Mouse (Mus musculus): Measurements from ENCODE around the gene C2cd4a.

C2cd4a gene

DNA sequence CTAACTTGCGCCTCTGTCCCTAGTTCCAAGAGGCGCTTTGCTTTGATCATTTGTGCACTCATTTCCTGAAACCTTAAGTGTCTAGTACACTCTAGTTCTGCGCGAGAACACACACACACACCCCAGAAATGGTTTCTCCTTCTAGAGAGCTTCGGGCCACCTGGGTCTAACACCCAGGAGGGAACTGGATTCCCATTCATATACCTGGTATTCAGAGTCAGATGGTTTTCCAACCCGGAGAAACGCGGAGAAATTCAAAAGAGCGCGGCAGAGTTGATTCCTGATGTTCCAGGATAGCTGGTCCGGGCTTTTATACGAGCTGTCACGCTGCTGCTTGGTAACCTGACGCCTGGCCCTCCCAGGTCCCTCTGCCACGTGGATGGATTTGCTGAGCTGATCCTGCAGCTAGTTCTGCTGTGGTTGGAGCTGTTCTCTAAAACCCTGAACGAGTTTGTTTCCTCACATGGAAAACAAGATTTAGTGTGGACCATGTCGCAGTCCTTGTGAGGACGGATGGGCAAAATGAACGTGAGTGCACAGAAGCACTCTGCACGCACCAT lies at the start of gene C2cd4a:
Gene C2cd4a, minus strand, starts transcription at position 285 of the 560 bp plus-strand sequence.
- no peak for DNase-seq (ENCODE audit: low spot score in 2 of 2)

DNA sequence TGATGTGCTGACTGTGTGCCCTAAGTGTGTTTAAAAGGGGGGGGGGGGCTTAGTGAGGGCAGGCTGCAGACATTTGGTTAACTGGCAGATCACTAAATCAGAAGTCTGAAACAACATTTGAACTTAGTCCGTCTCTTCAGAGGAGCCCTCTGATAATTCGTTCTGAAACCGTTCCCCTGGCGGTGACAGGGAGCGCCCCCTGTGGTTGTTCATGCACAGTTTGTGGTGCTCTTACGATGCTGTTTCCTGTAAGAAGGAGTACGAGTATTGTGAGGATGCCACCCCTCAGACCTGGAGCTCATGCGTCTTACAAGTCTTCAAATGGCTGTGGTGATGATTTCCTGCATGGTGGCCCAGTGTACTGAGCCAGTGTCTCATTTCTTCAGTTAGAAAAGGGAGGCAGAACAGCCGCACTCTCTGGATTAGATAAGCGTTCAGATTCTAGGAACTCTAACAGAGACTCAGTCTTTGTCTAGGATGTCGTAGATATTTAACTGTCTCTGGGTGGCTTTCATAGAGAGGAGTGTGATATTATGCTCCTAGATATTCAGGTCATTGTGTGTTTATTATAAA lies 46.2 kb upstream of the C2cd4a start:
- DNase-seq (ENCODE audit: low spot score in 2 of 2) = no peak

DNA sequence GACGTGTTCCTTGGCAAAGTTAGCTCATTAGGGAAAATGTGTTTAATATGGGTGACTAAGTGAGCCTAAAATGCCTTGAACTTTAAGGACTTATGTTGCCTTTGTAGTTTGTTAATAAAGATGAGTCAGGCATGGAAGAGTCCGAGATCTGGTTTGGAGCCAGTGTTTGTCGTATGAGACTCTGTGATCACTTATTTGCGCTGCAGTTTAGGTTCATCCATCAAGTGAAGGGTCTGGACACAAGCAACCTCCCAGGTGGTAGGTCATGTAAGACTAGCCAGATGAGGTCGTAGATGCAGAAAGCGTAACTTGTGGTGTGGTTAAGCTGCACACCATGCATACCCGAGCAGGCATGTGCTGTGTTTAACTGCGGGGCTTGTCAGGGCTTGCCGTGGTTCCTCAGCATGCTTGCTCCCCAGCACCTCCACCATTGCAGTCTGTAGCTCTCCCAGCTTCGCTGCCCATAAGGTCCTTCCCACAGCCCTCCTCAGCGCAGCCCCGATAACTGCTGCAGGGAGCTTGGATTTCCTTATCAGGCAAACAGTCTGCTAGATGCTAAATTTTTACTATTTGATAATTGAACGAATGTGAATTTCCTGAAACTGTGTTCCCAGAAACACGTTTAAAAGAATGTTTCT lies 45.1 kb upstream of the C2cd4a start:
- no peak for DNase-seq (ENCODE audit: low spot score in 2 of 2)

DNA sequence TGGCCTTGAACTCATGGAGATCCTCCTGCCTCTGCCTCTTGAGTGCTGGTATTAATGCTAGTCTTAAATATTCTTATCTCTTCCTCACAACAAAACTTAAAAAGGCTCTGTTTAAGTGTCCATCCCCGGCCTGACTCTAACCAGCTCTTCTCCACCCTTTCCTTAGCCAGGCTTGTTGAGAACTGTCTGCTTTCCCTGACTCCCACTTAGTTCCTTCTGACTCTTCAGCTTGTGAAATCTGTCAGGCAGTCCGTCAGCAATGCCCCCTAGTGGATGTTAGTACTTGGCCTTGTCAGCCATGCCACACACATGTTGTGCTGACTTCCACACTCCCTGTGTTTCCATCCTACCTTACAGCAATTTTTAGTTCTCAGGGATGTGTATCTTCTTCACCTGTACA lies 43.2 kb upstream of the C2cd4a start:
- DNase-seq (ENCODE audit: low spot score in 2 of 2) = peak in 1 of 2 experiments; percentile 35

DNA sequence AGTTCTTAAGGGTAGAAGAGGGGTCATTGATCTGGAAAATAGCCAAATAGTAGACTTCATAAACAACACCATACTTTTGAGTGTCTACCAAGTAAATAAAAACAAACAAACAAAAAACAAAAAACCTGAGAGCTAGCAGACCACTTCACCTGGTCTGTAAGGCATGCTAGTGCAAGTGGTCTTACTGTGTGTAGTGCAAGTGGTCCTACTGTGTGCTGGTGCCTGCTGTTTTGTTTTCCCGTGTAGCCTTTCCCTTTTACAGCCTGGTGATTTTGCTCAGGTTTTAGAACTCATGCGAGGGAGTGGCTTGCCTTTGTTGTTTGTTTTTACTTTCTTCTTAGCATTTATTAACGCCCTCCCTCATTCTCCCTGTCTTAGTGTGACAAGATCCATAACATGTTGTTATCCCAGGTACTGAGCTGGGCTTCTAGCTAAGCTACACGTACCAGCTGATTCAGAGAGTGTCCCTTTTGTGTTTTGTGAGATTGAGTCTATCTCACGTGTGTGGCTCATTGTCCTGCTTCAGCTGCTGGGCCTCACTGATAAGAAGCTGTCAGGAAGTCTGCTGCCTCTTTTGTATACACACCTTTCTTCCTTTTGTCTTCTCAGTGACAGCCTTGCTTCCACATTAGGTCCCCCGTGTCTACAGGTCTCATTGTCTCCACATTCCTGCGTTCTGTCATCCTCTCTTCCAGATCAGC lies 42.5 kb upstream of the C2cd4a start:
- DNase-seq (ENCODE audit: low spot score in 2 of 2) = no peak

DNA sequence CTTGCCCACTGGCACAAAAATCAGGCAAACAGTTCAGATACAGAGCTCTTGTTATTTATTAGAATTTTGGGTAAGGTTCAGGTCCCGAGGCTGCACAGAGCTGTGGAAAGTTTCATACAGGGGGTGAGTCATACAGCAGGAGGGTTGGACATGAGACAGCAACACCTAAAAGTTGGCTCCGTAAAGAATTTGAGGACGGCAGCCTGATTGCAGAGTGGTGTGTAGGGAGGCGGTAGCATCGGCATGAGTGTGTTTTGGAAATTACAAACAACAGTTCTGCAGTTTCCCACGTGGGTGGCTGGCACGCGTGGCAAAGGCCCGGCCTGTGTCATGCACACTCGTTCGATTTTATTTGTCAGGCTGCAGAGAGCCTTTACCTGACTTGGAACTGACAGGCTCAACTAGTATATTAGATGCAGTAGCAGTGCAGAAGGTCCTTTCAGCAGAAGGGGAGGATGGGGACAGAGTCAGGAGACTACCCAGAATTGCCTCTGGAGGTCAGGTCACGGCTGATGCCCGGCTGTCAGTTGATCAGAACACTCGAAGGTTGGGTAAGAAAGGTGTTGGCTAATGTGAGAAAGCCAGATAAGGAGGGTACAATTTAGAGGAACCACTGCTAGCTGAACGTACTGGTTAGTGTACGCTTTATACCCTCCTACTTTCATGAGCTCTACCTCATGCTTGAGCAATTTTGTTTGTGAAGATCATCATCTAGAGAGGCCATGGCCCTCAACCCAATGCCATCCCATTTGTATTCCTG lies 37.7 kb upstream of the C2cd4a start:
- DNase-seq (ENCODE audit: low spot score in 2 of 2) = peak; percentile 56 to 57

DNA sequence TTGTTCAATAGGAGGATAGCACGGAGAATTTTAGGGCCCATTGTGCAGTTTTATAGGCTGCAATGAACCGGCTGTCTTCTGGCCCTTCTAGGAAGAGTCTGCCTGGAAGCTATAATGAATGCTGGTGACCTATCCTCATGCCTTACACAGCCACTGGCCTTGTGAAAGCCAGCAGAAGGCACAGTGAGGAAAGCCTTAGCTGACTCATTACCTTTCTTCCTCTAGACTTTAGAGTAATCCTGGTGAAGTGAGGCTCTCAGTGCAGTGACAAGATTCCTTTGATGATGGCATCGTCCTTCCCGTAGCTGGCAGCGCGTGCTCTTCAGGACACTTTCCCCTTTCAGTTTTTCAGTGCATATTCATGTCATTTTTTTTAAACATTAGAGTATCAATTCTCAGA lies 35.3 kb upstream of the C2cd4a start:
- DNase-seq (ENCODE audit: low spot score in 2 of 2) = no peak

DNA sequence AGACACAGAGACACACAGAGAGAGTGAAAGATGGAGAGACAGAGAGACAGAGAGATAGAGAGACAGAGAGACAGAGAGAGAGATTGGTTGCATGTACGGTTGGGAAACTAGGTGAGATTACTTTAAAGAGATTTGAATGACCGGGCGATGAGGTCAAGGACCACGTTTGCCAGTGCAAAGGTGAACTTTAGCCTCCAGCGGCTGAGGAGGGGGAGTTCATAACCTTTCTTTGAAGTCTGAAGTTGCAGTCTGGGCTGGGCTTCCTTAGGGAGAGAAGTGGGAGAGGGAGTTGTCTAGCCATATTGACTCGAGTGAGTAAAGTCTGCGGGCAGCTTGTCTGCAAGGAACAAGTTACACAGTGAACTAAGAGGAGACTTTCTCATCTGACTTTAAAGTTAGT lies 33.3 kb upstream of the C2cd4a start:
- no peak for DNase-seq (ENCODE audit: low spot score in 2 of 2)

DNA sequence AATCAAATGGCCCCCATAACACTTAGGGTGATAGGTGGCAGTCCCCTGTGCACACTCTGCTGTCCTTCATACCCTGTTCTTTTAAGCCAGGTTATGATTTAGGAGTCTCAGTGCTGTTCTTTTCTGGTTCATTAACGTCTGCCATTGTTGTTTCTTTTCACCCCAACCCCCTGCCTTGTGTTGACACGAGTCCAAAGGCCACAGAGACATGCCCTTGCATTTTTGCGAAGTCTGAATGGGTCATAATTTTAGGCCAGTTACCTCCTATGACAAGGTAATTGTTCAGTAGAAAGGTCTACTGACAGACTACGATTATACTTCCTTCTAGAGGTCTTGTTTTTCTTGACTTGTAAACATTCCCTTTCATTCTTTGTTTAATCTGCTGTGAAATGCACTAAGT lies 31.9 kb upstream of the C2cd4a start:
- no peak for DNase-seq (ENCODE audit: low spot score in 2 of 2)

DNA sequence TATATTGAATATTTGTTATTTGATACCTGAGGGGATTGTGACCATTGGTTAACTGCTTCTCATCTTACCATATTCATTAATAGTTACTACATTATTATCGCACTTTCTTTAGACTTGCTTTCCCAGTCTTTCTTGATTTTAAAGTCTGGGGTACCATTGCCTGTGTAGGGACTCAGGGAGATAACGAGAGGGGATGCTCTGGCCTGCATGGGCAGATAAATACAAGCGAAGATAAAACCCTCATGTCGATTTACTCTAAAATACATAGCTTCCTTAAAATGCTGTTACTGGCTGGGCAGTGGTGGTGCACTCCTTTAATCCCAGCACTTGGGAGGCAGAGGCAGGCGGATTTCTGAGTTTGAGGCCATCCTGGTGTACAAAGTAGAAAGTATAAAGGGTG lies 31.2 kb upstream of the C2cd4a start:
- DNase-seq (ENCODE audit: low spot score in 2 of 2) = no peak

DNA sequence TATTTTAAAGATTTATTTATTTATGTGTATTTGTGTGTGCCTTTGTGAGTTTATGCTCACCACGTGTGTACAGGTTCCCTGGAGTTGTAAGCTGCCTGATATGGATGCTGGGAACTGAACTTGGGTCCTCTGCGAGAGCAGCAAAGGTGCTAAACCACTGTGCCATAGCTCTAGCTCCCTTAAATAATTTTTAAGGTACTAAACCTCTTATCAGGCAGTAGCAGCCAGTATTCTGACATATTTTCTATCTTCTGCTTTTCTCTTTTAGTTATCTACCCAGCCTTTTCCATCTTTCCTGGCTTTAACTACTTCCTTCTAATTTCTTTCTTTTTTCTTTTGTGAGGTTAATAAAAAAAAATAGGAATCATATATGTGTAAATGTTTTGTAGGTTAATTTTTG lies 28.1 kb upstream of the C2cd4a start:
- DNase-seq (ENCODE audit: low spot score in 2 of 2) = no peak

DNA sequence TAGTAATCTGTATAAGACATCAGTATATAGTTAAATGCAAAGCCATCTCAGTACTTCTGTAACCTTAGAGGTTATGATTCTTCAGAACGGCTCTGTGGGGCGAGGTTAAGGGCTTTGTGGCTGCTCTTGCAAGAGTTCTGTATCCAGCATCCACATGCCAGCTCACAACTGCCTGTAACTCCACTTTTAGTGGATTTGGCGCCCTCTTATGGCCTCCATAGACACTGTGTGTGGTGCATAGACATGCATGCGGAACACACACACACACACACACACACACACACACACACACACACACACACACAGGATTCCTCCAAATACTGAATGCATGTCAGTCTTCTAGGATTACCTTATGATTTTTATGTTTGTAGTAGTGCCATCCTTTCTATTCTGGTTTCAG lies 19.0 kb upstream of the C2cd4a start:
- no peak for DNase-seq (ENCODE audit: low spot score in 2 of 2)

DNA sequence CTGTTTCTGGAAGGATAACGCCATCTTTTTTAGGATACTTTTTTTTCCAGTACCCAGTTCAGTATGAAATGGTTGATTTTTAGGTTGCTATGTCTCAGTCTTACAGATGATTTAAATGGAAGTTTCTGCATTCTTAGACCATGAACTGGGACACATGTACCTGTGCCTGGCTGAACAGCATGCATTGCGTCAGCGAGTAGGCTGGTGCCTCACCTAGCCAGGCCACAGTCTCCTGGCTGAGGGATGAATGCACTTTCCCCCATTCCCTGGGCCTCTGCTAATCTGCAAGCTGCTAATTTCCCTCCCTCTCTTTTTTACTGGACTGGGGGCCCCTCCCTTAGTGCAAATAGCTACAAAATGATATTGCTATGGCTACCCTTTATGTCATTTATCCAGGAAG lies 17.7 kb upstream of the C2cd4a start:
- no peak for DNase-seq (ENCODE audit: low spot score in 2 of 2)

DNA sequence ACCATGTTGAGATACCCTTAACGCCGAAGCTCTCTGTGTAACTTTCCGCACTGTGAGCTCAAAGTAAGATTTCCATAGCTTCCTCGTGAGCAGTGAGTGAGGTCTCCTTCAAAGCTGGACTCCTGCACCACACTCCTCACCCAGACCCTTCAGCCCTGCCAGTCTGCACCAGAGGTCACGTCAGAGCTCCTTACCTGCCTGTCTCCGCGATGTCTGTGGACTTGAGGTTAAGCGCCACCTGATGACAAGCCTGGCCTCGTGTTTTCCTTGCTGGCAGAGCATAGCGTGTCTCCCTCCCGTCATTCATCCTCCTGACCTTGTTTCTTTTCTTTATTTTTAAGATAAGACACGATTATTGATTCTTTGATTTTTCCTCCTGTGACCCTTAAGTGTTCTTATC lies 17.3 kb upstream of the C2cd4a start:
- DNase-seq (ENCODE audit: low spot score in 2 of 2) = no peak

DNA sequence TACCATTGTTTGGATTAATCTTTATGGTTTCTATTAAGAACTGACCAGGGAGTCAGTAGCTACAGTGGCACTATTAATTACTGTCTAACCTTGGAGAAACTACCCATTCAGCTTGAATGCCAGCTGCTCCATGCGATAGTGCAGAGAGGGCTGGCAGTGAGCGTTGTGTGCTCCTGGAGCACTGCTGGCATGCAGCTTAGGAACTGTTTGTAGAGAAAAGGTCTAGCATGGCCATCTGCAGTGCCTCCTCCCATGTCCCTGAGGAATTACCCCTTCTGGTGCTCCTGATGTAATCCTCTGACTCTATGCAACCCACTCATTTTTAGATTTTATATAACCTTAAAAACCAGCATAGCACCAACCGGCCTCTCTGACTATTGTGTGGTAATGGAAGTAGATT lies 15.5 kb upstream of the C2cd4a start:
- no peak for DNase-seq (ENCODE audit: low spot score in 2 of 2)

DNA sequence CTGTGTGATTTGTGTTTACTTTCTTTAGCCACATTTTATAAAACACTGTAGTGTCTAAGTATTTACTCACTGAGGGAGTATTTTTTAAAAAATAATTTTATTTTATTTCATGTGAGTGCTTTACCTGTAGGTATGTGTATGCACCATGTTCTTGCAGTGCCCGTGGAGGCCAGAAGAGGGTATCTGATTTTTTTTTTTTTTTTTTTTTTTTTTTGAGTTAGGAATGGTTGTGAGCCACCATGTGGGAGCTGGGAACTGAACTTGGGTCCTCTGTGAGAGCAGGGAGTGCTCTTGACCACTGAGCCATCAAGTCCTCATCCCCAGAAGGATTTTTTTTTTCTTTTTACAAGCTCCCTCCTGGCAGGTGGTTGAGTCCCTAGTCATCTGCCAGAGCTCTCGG lies 14.0 kb upstream of the C2cd4a start:
- no peak for DNase-seq (ENCODE audit: low spot score in 2 of 2)

DNA sequence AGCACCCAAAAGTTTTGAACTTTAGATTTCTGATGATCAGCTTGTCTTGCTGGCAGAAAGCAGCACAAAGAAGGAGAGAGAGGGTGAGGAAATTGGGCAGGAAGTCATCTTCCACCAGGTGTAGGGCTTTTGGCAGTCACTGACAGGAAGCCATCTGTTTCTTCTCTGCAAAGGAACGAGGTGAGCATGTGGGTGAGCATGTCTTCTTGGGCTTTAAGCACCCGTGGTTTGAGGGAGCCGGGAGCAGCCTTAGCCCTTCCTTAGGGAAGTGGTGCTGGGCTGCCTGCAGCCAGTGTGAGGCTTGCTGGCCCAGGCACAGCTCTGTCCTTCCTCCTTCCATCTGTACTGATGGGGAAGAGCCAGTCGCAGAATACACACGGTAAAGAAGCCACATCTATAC lies 13.5 kb upstream of the C2cd4a start:
- no peak for DNase-seq (ENCODE audit: low spot score in 2 of 2)

DNA sequence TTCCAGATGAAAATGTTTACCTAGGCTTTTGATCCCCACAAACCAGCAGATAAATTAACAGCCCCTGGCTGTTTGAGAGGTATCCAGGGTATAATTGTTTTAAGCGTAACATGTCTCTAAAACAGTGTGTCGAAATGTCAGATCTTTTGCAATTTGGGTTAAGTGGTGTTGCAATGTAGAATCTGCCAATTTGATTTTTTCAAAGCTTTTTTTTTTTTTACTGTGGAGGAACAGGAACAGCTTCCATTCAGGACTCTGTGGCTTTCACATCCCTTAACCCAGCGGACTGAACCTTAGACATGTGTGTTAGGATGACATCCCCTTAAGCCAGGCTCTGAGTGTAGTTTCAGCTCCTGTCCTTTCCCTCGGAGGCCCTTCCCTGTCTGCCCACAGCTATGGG lies 12.9 kb upstream of the C2cd4a start:
- DNase-seq (ENCODE audit: low spot score in 2 of 2) = no peak

DNA sequence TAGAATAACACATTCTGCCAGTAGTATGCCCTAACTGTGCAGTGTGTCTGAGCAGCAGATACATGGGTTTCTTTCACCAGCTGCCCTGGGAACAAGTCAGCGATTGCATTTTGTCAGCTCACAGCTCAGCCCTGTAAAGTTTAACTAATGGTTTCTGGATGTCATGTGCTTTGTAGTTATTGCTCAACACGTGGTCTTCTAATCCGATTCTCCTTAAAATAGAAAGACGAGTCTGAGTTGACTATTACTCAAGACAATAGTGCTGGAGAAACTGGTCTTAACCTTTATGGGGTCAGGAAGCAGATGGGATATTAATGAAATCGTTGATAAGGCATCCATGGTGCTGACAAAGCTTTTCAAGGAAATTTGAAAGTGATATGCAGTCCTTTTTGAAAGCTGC lies 10.7 kb upstream of the C2cd4a start:
- DNase-seq (ENCODE audit: low spot score in 2 of 2) = no peak

DNA sequence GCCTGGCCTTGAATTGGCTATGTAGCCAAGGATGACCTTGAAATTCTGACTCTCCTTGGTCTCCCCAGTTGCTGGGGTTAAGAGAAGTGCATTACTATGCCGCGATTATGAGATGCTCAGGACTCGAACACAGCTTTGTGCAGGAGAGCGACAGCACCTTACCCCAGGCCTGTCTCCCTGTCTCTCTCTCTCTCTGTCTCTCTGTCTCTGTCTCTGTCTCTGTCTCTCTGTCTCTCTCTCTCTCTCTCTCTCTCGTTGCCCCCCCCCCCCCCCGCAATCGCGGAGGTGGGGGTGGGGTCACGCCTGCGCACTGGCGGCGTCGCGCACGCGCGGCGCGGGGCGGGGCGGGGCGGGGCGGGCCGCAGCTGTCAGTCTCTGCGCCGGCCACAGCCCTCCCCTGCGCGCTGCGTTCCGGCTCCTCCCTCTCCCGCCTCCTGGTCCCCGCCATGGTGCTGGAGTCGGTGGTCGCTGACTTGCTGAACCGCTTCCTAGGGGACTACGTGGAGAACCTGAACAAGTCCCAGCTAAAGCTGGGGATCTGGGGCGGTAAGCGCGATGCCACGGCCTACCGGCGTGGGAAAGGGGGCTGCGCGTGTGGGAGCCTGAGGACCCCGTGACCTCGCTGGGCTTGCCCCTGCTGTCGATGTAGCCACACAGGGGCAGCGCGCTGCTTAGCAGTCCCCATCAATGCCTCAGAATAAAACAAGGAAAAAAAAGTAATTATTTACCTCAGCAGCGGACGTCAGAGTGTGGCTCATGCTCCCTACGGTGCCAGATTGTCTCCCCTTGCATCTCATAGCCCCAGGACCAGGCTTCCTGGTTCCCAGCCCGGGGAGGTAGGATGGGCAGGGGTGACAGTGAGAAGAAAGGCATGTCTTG lies 8.1 kb upstream of the C2cd4a start, which contains the start of gene Vps13c:
Gene Vps13c, plus strand, starts transcription at position 416 of the 879 bp plus-strand sequence.
- peak; percentile 75 to 79 for DNase-seq (ENCODE audit: low spot score in 2 of 2)

DNA sequence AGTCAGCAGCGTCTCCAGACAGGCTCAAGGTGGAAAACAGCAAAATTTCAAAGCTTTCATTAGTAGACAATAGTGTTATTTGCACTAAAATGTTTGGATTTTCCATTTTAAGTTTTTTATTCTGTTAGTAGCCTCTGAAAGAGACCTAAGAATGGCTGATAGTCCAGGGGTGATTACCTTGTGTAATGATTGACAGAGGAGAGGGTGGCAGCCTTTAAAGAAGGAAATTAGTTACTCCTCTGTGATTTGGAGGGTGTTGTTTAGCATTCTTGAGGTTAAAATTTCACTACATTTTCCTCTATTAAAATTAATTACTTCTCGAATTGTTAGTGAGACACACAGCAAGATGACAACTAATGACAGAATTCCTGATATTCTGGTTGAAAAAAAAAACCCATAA lies 5.2 kb upstream of the C2cd4a start:
- no peak for DNase-seq (ENCODE audit: low spot score in 2 of 2)

Data from right cerebral cortex, adult 2 months (tissue).